Mouse (Mus musculus) liver, embryonic 14.5 days (tissue): ENCODE data around the gene Ddx5. TPM values are rescaled to one million over a fixed set of nuclear protein-coding genes. Genes with fewer than 3 reads are reported as not detected.
A peak's percentile ranks its signal among the peaks of the same experiment; 100 is the strongest.
"Not testable (repeated sequence)": the region's sequence is repeated elsewhere in the genome, so short reads cannot be mapped to it uniquely, and the experiment has no call there.

Experiments
- ATAC-seq: fragments of 200-750 bp; cut with Nextera tagmentation; 2 replicates; pipeline ENCODE4 v1.8.0; 2017; ENCODE audit warnings: moderate number of reproducible peaks, mild to moderate bottlenecking, moderate library complexity; ENCODE audit not compliant: insufficient read depth
- DNase-seq, 3 experiments: peaks; one replicate each; pipeline ENCODE4 v3.0.0-alpha.2; 2012 to 2013; ENCODE audit warnings: low read depth in 3 of 3, low spot score in 3 of 3
- H3K27ac ChIP-seq: fragments of 300-500 bp; sonication (generic); 2 replicates; pipeline ENCODE4 v1.5.1; 2014; ENCODE audit warnings: moderate library complexity, mild to moderate bottlenecking, control low read depth, inconsistent platforms
- H3K27me3 ChIP-seq: fragments of 300-500 bp; sonication (generic); 2 replicates; pipeline ENCODE4 v1.6.1; 2014; ENCODE audit warnings: mild to moderate bottlenecking, low read length, moderate library complexity; ENCODE audit not compliant: control insufficient read depth, insufficient read depth
- H3K36me3 ChIP-seq: fragments of 300-500 bp; sonication (generic); replicated peaks from 2 replicates; pipeline ENCODE4 v1.6.1; 2014; ENCODE audit warnings: low read depth; ENCODE audit not compliant: control insufficient read depth, insufficient read depth
- H3K4me1 ChIP-seq, 2 experiments: fragments of 200-500 bp in 1 of 2; fragments of 300-500 bp in 1 of 2; sonication (generic) in 1 of 2; replicated peaks; 2 replicates each; pipeline ENCODE4 v1.6.1; 2012 to 2014; ENCODE audit warnings: antibody characterized with exemption in 1 of 2, inconsistent platforms in 1 of 2, low read length in 1 of 2; ENCODE audit not compliant: control insufficient read depth in 2 of 2, insufficient read depth in 2 of 2
- H3K4me2 ChIP-seq: fragments of 300-500 bp; sonication (generic); 2 replicates; pipeline ENCODE4 v1.6.1; 2014; ENCODE audit warnings: low read depth, mild to moderate bottlenecking, control low read depth, moderate library complexity
- H3K4me3 ChIP-seq, 2 experiments: fragments of 200-500 bp in 1 of 2; fragments of 300-500 bp in 1 of 2; sonication (generic) in 1 of 2; 2 replicates each; pipeline ENCODE4 v1.5.1; 2012 to 2014; ENCODE audit warnings: low read depth in 2 of 2, low read length in 2 of 2, mild to moderate bottlenecking in 2 of 2, control low read depth in 1 of 2, inconsistent platforms in 1 of 2, moderate library complexity in 1 of 2; ENCODE audit not compliant: insufficient read depth in 1 of 2
- H3K9ac ChIP-seq: fragments of 300-500 bp; sonication (generic); replicated peaks from 2 replicates; pipeline ENCODE4 v1.6.1; 2014; ENCODE audit warnings: mild to moderate bottlenecking, control low read depth, moderate library complexity
- H3K9me3 ChIP-seq: fragments of 300-500 bp; sonication (generic); 2 replicates; pipeline ENCODE4 v1.6.1; 2016; ENCODE audit warnings: low read length, mixed read lengths; ENCODE audit not compliant: control insufficient read depth
- CTCF ChIP-seq: IDR thresholded peaks from 2 replicates; pipeline ENCODE4 v1.5.1; 2016; ENCODE audit warnings: antibody characterized with exemption, low read depth, control low read depth
- EP300 ChIP-seq: IDR thresholded peaks from 2 replicates; pipeline ENCODE4 v1.6.1; 2016; ENCODE audit warnings: antibody characterized with exemption, low read depth
- whole genome bisulfite sequencing: fragments of 180-500 bp; shearing (Covaris S2); extraction: QIAGEN DNeasy Blood & Tissue Kit; methylation state at CpG from one replicate; pipeline ENCODE4 v1.1.7; 2014; ENCODE audit not compliant: insufficient replicate concordance; 5-methylcytosine and 5-hydroxymethylcytosine counted together
- polyA plus RNA-seq, 2 experiments: library from polyadenylated mRNA; depleted of rRNA in 1 of 2; stranded (reverse) in 1 of 2; unstranded in 1 of 2; fragments of >200 nt; fragmentation: Nextera tagmentation in 1 of 2; extraction: Ambion mirVana in 1 of 2; gene quantifications; 2 replicates each; pipeline versions ENCODE4 v1.2.1 to v1.2.3; 2012 to 2014

Gene Ddx5
- polyA plus RNA-seq, 2 experiments: 122 to 138 TPM

DNA sequence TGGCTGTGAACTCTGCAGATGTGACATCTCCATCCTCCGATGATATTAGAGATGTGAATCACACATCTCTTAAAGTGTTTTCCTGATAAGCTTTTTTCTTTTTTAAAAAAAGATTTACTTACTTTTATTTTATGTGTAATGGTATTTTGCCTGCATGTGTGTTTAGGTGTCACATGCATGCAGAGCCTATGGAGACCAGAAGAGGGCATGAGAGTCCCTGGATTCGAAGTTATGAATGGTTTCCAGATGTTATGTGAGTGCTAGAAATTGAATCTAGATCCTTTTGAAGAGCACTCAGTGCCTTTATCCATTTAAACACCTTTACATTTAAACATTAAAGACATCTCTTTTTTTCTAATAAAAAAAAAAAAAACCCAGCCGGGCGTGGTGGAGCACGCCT lies 44.0 kb downstream of the Ddx5 start:
- Histone ChIP-seq H3K4me3 (no peak overlapping the region), H3K4me1 (no peaks in the 10 kb centered on the region), H3K9me3 (no peaks in the 10 kb centered on the region), H3K27me3 (no peaks in the 10 kb centered on the region), H3K36me3 (no peaks in the 10 kb centered on the region), H3K27ac (no peak overlapping the region), H3K4me2 (no peak overlapping the region), H3K9ac (no peak overlapping the region)
- no peak for ATAC-seq
- no peak for DNase-seq
- TF ChIP-seq EP300 (no peak), CTCF (peak; percentile 39; the same call in 1 of the 2 replicates)
- WGBS: 73% methylated on average over 5 of the region's 5 CpGs

DNA sequence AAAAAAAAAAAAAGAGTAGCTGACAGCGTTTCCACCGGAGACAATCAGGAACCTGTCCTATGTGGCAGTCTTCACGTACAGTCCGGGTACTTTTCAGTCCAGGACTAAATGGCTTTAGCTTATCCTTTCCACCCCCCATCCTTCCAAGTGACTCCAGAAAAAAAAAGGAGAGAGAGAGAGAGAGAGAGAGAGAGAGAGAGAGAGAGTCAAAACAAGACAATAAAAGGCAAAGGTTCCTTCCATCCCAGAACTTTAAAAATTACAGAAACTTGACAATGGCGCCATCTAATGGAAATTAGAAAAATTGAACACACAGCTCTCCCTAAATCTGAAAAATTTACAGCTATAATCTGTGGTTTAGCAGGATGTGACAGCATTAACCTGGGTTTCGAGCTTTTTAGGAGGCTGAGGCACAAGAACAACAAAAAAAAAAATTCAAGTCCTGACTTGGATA lies 46.6 kb downstream of the Ddx5 start:
- H3K9ac ChIP-seq: no peak overlapping the region
- ATAC-seq (no peak), DNase-seq (peak in 1 of 3 experiments; percentile 29)
- no peak overlapping the region for H3K4me3 ChIP-seq
- H3K27me3 ChIP-seq: no peaks in the 10 kb centered on the region
- no peaks in the 10 kb centered on the region for H3K4me1 ChIP-seq
- TF ChIP-seq EP300 (no peak), CTCF (peak; percentile 40; the same call in 1 of the 2 replicates)
- no peaks in the 10 kb centered on the region for H3K9me3 ChIP-seq
- no peak overlapping the region for H3K4me2 ChIP-seq
- H3K27ac ChIP-seq: no peak overlapping the region
- no peaks in the 10 kb centered on the region for H3K36me3 ChIP-seq
- 37% methylated on average over 6 of the region's 6 CpGs for WGBS

DNA sequence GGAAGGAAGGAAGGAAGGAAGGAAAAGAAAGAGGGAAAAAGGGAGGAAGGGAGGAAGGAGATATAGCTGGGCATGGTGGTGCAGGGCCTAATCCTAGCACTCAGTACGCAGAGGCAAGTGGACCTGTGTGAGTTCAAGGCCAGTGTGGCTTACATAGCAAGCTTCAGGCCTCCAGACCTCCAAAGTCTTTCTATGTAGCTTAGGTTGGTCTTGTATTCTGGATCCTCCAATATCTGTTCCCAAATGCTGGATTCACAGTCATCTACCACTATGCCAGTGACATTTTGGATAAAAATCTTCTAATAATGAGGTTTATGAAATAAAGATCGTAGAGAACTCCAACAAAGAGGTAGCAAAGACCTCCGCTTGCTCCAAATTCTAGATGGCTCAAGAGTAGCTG lies 47.2 kb downstream of the Ddx5 start:
- no peaks in the 10 kb centered on the region for H3K27me3 ChIP-seq
- H3K9me3 ChIP-seq: no peaks in the 10 kb centered on the region
- DNase-seq: no peak
- H3K4me1 ChIP-seq: no peaks in the 10 kb centered on the region
- H3K27ac ChIP-seq: no peak overlapping the region
- TF ChIP-seq CTCF: no peak
- no peak for TF ChIP-seq EP300
- H3K4me2 ChIP-seq: no peak overlapping the region
- no peak for ATAC-seq
- no peak overlapping the region for H3K9ac ChIP-seq
- no peak overlapping the region for H3K4me3 ChIP-seq
- H3K36me3 ChIP-seq: no peaks in the 10 kb centered on the region
- 70% methylated on average over 3 of the region's 3 CpGs for WGBS

DNA sequence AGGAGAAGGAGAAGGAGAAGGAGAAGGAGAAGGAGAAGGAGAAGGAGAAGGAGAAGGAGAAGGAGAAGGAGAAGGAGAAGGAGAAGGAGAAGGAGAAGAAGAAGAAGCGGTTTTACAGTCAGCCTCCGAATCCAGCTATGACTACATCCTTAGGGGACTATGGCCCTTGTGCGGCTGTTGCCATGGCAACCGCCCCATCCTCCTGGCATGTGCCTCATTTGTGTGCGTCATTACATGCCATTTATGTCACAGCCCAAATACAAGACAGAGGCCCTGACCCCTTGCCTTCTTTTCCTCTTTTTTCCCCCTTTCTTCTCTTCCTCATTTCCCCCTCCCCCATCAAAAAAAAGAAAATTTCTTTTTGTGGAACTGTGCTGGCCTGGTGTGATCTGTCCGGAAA lies 47.8 kb downstream of the Ddx5 start:
- Histone ChIP-seq H3K36me3 (no peaks in the 10 kb centered on the region), H3K27me3 (no peaks in the 10 kb centered on the region), H3K27ac (no peak overlapping the region), H3K4me1 (no peaks in the 10 kb centered on the region), H3K9me3 (no peaks in the 10 kb centered on the region), H3K4me2 (no peak overlapping the region), H3K9ac (no peak overlapping the region), H3K4me3 (no peak overlapping the region)
- TF ChIP-seq CTCF: no peak
- ATAC-seq (no peak), DNase-seq (no peak)
- WGBS: 67% methylated on average over 6 of the region's 6 CpGs

DNA sequence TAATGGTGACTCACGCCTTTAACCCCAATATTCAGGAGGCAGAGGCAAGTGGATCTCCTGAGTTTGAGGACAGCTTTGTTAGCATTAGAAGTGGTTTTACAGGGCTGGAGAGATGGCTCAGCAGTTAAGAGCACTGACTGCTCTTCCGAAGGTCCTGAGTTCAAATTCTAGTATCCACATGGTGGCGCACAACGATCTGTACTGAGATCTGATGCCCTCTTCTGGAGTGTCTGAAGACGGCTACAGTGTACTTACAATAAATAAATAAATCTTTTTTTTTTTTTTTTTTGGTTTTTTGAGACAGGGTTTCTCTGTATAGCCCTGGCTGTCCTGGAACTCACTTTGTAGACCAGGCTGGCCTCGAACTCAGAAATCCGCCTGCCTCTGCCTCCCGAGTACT lies 48.3 kb downstream of the Ddx5 start:
- 72% methylated on average over 8 of the region's 8 CpGs for WGBS
- H3K4me2 ChIP-seq, H3K27ac ChIP-seq, H3K36me3 ChIP-seq, H3K9ac ChIP-seq, DNase-seq, H3K9me3 ChIP-seq, H3K4me3 ChIP-seq, H3K4me1 ChIP-seq, ATAC-seq, H3K27me3 ChIP-seq: not testable (repeated sequence)
- peak; percentile 6; the same call in 1 of the 2 replicates for TF ChIP-seq CTCF

DNA sequence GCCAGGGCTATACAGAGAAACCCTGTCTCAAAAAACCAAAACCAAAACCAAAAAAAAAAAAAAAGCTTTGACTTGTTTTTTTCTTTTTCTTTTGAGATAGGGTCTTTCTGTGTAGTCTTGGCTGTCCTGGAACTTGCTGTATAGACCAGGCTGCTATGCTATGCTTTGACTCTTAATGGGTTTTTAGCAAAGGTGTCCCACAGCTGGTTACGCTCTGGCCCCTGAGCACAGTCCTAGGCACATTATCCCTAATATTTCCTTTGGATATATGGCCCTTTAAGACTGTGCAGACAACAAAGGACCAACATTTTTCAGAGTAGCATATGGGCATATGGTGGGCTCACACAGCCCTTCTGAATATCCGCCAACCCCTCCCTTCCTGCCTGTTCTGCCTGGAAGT lies 49.9 kb downstream of the Ddx5 start:
- H3K4me3 ChIP-seq: no peak overlapping the region
- H3K27ac ChIP-seq: no peak overlapping the region
- no peaks in the 10 kb centered on the region for H3K4me1 ChIP-seq
- TF ChIP-seq CTCF: no peak
- TF ChIP-seq EP300: no peak
- 68% methylated on average over 2 of the region's 2 CpGs for WGBS
- H3K9me3 ChIP-seq: no peaks in the 10 kb centered on the region
- no peaks in the 10 kb centered on the region for H3K36me3 ChIP-seq
- H3K9ac ChIP-seq: no peak overlapping the region
- DNase-seq (no peak), ATAC-seq (no peak)
- H3K27me3 ChIP-seq: no peaks in the 10 kb centered on the region
- H3K4me2 ChIP-seq: no peak overlapping the region
